ENCODE assay signal across 8 mouse cellular contexts in the genomic region with DNA sequence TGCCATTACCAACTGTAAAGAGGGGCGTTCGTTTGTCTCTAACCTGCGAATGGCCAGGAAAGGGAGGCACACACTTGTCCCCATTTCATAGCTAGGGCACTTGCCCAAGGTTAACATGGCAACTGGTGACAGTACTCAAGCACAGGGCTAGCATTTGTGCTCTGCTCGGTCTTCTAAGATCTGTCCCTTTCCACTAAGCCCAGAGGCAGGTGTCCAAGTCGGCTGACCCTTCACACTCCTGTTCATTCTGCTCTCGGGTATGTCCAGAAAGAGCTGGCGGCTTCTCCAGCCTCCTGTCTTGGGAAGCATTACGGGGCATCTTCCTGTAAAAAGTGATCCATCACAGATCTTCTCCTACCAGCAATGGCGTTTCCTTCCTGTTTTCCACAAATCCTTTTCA. TPM values are rescaled to one million over a fixed set of nuclear protein-coding genes. Genes with fewer than 3 reads are reported as not detected.
A peak's percentile ranks its signal among the peaks of the same experiment; 100 is the strongest.
DNase-seq lines count a peak whose midpoint lies in the region; ATAC-seq lines count a peak whose summit lies in the region.

No protein-coding gene starts in this region.

- no peak for ATAC-seq in liver, embryonic 11.5 days (replicated peaks; ENCODE audit: low FRiP score)
- no peak for ATAC-seq in forebrain, embryonic 12.5 days (ENCODE audit: low FRiP score)
- ATAC-seq in neural tube, embryonic 13.5 days (ENCODE audit: low read depth) = 0 out of 2 replicates have a peak, but pooled peaks have one; percentile 4

- H3K4me3 ChIP-seq in liver, embryonic 11.5 days (ENCODE audit: low read depth, low read length) = peak overlapping the region; percentile 65; the same call in 1 of the 2 replicates
- peak overlapping the region; percentile 43; the same call in 1 of the 2 replicates for H3K4me3 ChIP-seq in forebrain, embryonic 12.5 days (replicated peaks)
- H3K4me3 ChIP-seq in neural tube, embryonic 13.5 days = peak overlapping the region; percentile 40; the same call in 1 of the 2 replicates

- no peaks in the 10 kb centered on the region for H3K9me3 ChIP-seq in liver, embryonic 11.5 days (ENCODE audit: control insufficient read depth, low read length)
- H3K9me3 ChIP-seq in forebrain, embryonic 12.5 days = no peaks in the 10 kb centered on the region
- H3K9me3 ChIP-seq in neural tube, embryonic 13.5 days = no peaks in the 10 kb centered on the region

- peaks cover 28% of the 10 kb centered on the region for H3K4me1 ChIP-seq in liver, embryonic 11.5 days (replicated peaks; ENCODE audit: control insufficient read depth, insufficient read depth, low read length)
- peaks cover 33% of the 10 kb centered on the region for H3K4me1 ChIP-seq in forebrain, embryonic 12.5 days
- H3K4me1 ChIP-seq in neural tube, embryonic 13.5 days (replicated peaks) = peaks cover 30% of the 10 kb centered on the region

- no peaks in the 10 kb centered on the region for H3K36me3 ChIP-seq in liver, embryonic 11.5 days (ENCODE audit: control insufficient read depth, insufficient read depth, low read length)
- no peaks in the 10 kb centered on the region for H3K36me3 ChIP-seq in forebrain, embryonic 12.5 days (replicated peaks)
- no peaks in the 10 kb centered on the region for H3K36me3 ChIP-seq in neural tube, embryonic 13.5 days

- 32% methylated on average over 9 of the region's 9 CpGs for WGBS in liver, embryonic 11.5 days
- WGBS in forebrain, embryonic 12.5 days = 40% methylated on average over 9 of the region's 9 CpGs
- 41% methylated on average over 9 of the region's 9 CpGs for WGBS in neural tube, embryonic 13.5 days

- peak overlapping the region; percentile 93 for H3K4me2 ChIP-seq in liver, embryonic 11.5 days
- H3K4me2 ChIP-seq in forebrain, embryonic 12.5 days = peak overlapping the region; percentile 84
- H3K4me2 ChIP-seq in neural tube, embryonic 13.5 days = peak overlapping the region; percentile 71

- H3K9ac ChIP-seq in liver, embryonic 11.5 days (ENCODE audit: low read depth, low read length) = no peak overlapping the region
- no peak overlapping the region for H3K9ac ChIP-seq in forebrain, embryonic 12.5 days
- no peak overlapping the region for H3K9ac ChIP-seq in neural tube, embryonic 13.5 days

- no peak for DNase-seq in liver, embryonic 11.5 days (ENCODE audit: low spot score)
- no peak for DNase-seq in liver
- peak; percentile 60 for DNase-seq in kidney, postnatal 14 days
- DNase-seq in thymus, adult 18-20 months = no peak
- DNase-seq in cerebellum, postnatal 36 days = no peak
- DNase-seq in frontal cortex, postnatal 36 days (ENCODE audit: low spot score in 2 of 2) = no peak

- peaks cover 9% of the 10 kb centered on the region for H3K27me3 ChIP-seq in liver, embryonic 11.5 days (replicated peaks; ENCODE audit: control insufficient read depth, insufficient read depth, low read length)
- H3K27me3 ChIP-seq in forebrain, embryonic 12.5 days = peaks cover 50% of the 10 kb centered on the region
- peaks cover 29% of the 10 kb centered on the region for H3K27me3 ChIP-seq in neural tube, embryonic 13.5 days

- H3K27ac ChIP-seq in liver, embryonic 11.5 days (ENCODE audit: low read depth, low read length) = no peak overlapping the region
- H3K27ac ChIP-seq in forebrain, embryonic 12.5 days = no peak overlapping the region
- no peak overlapping the region for H3K27ac ChIP-seq in neural tube, embryonic 13.5 days (replicated peaks)

RNA-seq across cellular contexts. Expression of gene Fkbp11, which starts 0.4 kb away (rescaled TPM):
- polyA plus RNA-seq in liver, embryonic 11.5 days (2014; fragmentation: Nextera tagmentation; extraction: Ambion mirVana) = 101 and 105 TPM in 2 replicates
- polyA plus RNA-seq in forebrain, embryonic 12.5 days (2016; fragmentation: Nextera tagmentation; extraction: Ambion mirVana) = 6.2 and 8.5 TPM in 2 replicates
- polyA plus RNA-seq in neural tube, embryonic 13.5 days (2015; fragmentation: Nextera tagmentation; extraction: Ambion mirVana) = 8.1 and 10.9 TPM in 2 replicates

RNA-seq across cellular contexts. Expression of gene Ccdc65, which starts 20.4 kb away (rescaled TPM):
- 0.09 and 0.19 TPM in 2 replicates for polyA plus RNA-seq in liver, embryonic 11.5 days (2014; fragmentation: Nextera tagmentation; extraction: Ambion mirVana)
- polyA plus RNA-seq in forebrain, embryonic 12.5 days (2016; fragmentation: Nextera tagmentation; extraction: Ambion mirVana) = 1.5 and 1.7 TPM in 2 replicates
- polyA plus RNA-seq in neural tube, embryonic 13.5 days (2015; fragmentation: Nextera tagmentation; extraction: Ambion mirVana) = 2.2 and 4.1 TPM in 2 replicates

RNA-seq across cellular contexts. Expression of gene Arf3, which starts 34.6 kb away (rescaled TPM):
- 25.3 and 25.8 TPM in 2 replicates for polyA plus RNA-seq in liver, embryonic 11.5 days (2014; fragmentation: Nextera tagmentation; extraction: Ambion mirVana)
- polyA plus RNA-seq in forebrain, embryonic 12.5 days (2016; fragmentation: Nextera tagmentation; extraction: Ambion mirVana) = 58.2 and 58.3 TPM in 2 replicates
- 71.9 and 74.9 TPM in 2 replicates for polyA plus RNA-seq in neural tube, embryonic 13.5 days (2015; fragmentation: Nextera tagmentation; extraction: Ambion mirVana)

RNA-seq across cellular contexts. Expression of gene Wnt10b, which starts 49.6 kb away (rescaled TPM):
- not detected in 2 replicates for polyA plus RNA-seq in liver, embryonic 11.5 days (2014; fragmentation: Nextera tagmentation; extraction: Ambion mirVana)
- 0.18 and 0.24 TPM in 2 replicates for polyA plus RNA-seq in forebrain, embryonic 12.5 days (2016; fragmentation: Nextera tagmentation; extraction: Ambion mirVana)
- polyA plus RNA-seq in neural tube, embryonic 13.5 days (2015; fragmentation: Nextera tagmentation; extraction: Ambion mirVana) = not detected in 2 replicates

RNA-seq across cellular contexts. Expression of gene Rnd1, which starts 51.1 kb away (rescaled TPM):
- 0.60 and 0.68 TPM in 2 replicates for polyA plus RNA-seq in liver, embryonic 11.5 days (2014; fragmentation: Nextera tagmentation; extraction: Ambion mirVana)
- polyA plus RNA-seq in forebrain, embryonic 12.5 days (2016; fragmentation: Nextera tagmentation; extraction: Ambion mirVana) = 3.9 TPM in 2 replicates
- polyA plus RNA-seq in neural tube, embryonic 13.5 days (2015; fragmentation: Nextera tagmentation; extraction: Ambion mirVana) = 6.2 and 7.4 TPM in 2 replicates
